Mouse (Mus musculus): Measurements from ENCODE around the gene Cyth1.

DNA sequence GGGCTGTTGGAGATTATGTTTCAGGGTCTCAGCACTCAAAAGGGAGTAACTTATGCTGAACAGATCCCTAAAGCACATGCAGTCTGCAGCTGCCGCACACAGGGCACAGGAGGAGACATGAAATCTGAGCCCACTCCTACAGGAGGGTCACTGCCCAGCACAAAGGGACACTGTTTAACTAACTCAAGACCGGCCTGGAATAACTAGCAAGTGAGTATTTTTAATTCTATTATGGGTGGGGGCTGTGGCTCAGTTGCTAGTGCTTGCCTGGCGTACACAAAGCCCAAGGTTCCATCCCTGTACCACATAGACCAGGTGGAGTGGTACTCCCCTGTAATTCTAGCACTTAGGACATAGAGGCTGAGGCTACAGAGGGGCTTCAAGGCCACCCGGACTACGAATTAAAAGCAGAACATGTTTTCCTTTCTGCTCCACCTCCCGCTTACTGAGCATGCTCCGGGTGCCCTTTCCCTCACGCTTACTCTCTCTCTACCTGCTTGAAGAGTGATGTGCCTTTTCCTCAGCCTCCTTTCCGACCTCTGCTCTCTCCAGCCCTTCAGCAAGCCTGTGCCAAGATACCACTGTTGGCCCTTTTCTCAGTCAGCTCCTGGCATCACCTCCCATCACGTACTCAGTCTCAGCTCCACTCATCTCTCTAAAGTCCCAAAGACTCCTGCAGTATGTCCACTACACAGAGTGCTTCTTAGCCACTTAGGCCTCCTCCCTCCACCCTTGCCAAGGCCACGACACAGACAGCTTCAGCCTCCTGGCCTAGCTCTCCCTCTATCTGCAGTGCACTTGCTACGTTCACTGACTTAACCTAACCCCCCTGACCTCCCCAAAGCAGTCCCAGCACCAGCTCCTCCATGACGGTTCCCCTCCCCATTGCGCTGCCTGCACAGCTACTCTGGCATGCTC is 8.9 kb downstream of the Cyth1 start:
- TF ChIP-seq KAT2A (IDR thresholded peaks at IDR 0.05; ENCODE audit: insufficient replicate concordance, low read length) (no peak), MAX (IDR thresholded peaks at IDR 0.05; ENCODE audit: low read length) (no peak), CTCF (conservative IDR thresholded peaks at IDR 0.05 in 1 of 2, IDR thresholded peaks at IDR 0.05 in 1 of 2; ENCODE audit: low read depth in 2 of 2, low read length in 2 of 2) (no peak), BHLHE40 (IDR thresholded peaks at IDR 0.05; ENCODE audit: low read depth, low read length) (no peak), POLR2A (IDR thresholded peaks at IDR 0.05; ENCODE audit: low read depth, low read length) (no peak), EP300 (IDR thresholded peaks at IDR 0.05; ENCODE audit: low read length) (no peak), TBP (conservative IDR thresholded peaks at IDR 0.05; ENCODE audit: low read depth, low read length) (no peak), ZNF384 (IDR thresholded peaks at IDR 0.05; ENCODE audit: low read depth, low read length) (no peak), RCOR1 (conservative IDR thresholded peaks at IDR 0.05; ENCODE audit: low read depth, low read length) (no peak), MXI1 (IDR thresholded peaks at IDR 0.05; ENCODE audit: low read depth, low read length) (0 out of 2 replicates have a peak, but pooled peaks have one; percentile 15)
